Mouse (Mus musculus) midbrain, embryonic 16.5 days (tissue): ENCODE results near the gene Tnfrsf21. TPM values are rescaled to one million over a fixed set of nuclear protein-coding genes. Genes with fewer than 3 reads are reported as not detected.
A peak's percentile ranks its signal among the peaks of the same experiment; 100 is the strongest.

Experiments
- ATAC-seq: fragments of 200-750 bp; cut with Nextera tagmentation; 2 replicates; pipeline ENCODE4 v1.8.0; 2017; ENCODE audit warnings: moderate TSS enrichment
- H3K27ac ChIP-seq: fragments of 300-500 bp; sonication (generic); 2 replicates; pipeline ENCODE4 v1.5.1; 2014; ENCODE audit warnings: mild to moderate bottlenecking, low read length, mixed read lengths
- H3K27me3 ChIP-seq: fragments of 300-500 bp; sonication (generic); 2 replicates; pipeline ENCODE4 v1.6.1; 2014; ENCODE audit warnings: low read depth, low read length, mixed read lengths; ENCODE audit not compliant: control insufficient read depth, insufficient read depth
- H3K36me3 ChIP-seq: fragments of 300-500 bp; sonication (generic); 2 replicates; pipeline ENCODE4 v1.6.1; 2014; ENCODE audit warnings: mild to moderate bottlenecking, low read length, moderate library complexity, mixed read lengths; ENCODE audit not compliant: control insufficient read depth, insufficient read depth
- H3K4me1 ChIP-seq: fragments of 300-500 bp; sonication (generic); 2 replicates; pipeline ENCODE4 v1.6.1; 2014; ENCODE audit warnings: mild to moderate bottlenecking, low read length, mixed read lengths; ENCODE audit not compliant: control insufficient read depth, insufficient read depth
- H3K4me2 ChIP-seq: fragments of 300-500 bp; sonication (generic); 2 replicates; pipeline ENCODE4 v1.6.1; 2014; ENCODE audit warnings: mild to moderate bottlenecking, low read length, mixed read lengths
- H3K4me3 ChIP-seq: fragments of 300-500 bp; sonication (generic); 2 replicates; pipeline ENCODE4 v1.5.1; 2014; ENCODE audit warnings: low read depth, mild to moderate bottlenecking, low read length, moderate library complexity, mixed read lengths
- H3K9ac ChIP-seq: fragments of 300-500 bp; sonication (generic); 2 replicates; pipeline ENCODE4 v1.6.1; 2014; ENCODE audit warnings: low read depth, low read length, mixed read lengths
- H3K9me3 ChIP-seq: fragments of 300-500 bp; sonication (generic); replicated peaks from 2 replicates; pipeline ENCODE4 v1.6.1; 2014; ENCODE audit warnings: mild to moderate bottlenecking, low read length, mixed read lengths; ENCODE audit not compliant: control insufficient read depth, poor library complexity, severe bottlenecking
- WGBS: fragments of 180-500 bp; shearing (Covaris S2); extraction: QIAGEN DNeasy Blood & Tissue Kit; methylation state at CpG from one replicate; pipeline ENCODE4 v1.1.7; 2014; 5-methylcytosine and 5-hydroxymethylcytosine counted together
- polyA plus RNA-seq: library from polyadenylated mRNA; unstranded; fragments of >200 nt; fragmentation: Nextera tagmentation; extraction: Ambion mirVana; gene quantifications from 2 replicates; pipeline ENCODE4 v1.2.1, GENCODE M21; 2015

Gene Tnfrsf21
- polyA plus RNA-seq: 71.6 and 74.6 TPM in 2 replicates

DNA sequence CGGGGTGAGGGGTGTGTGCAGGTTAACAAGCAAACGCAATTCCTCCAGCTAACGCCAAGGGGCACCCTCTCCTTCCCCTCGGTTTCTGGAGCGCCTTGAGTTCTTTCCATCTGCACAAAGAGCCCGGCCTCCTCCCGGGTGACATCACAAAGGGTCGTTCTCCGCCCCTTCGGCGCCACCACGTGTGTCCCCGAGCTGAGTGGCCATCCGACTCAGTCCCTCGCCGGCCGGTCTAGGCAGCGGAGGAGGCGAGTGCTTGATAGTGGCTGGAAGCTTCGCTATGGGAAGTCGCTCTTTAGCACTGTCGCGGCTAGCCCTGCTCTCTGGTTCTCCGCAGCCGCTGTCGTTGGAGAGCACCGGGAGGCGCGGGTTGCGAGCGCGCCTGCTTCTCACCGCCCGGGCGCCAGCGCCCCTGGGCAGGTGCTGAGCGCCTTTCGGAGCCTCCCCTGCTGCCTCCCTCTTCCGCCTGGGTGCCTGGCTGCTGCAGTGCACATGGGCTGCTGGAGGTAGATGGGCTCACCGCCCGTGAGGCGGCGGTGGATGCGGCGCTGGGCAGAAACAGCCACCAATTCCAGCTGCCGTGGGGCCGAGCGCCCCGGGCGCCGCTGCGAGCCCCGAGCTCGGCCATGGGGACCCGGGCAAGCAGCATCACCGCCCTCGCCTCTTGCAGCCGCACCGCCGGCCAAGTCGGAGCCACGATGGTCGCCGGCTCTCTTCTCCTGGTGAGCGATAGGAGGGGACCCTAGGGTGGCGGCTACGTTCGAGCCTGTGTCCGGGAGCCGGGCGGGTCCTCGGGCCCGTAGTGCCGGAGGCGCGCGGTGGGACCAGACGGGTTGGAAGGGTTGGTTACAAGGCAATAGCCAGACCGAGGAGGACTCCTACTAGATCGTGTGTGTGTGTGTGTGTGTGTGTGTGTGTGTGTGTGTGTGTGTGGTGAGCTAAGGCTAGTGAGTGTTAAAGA is at the start of gene Tnfrsf21:
TSS of gene Tnfrsf21 (plus strand) at position 185 of the 961 bp plus-strand sequence.
- H3K4me3 ChIP-seq: peak within 1 kb of the TSS; percentile 99
- 0% methylated on average over 79 of the region's 80 CpGs for WGBS
- H3K27me3 ChIP-seq: no peaks in the 10 kb centered on the region
- peaks cover 16% of the 10 kb centered on the region for H3K4me1 ChIP-seq
- H3K9ac ChIP-seq: peak within 1 kb of the TSS; percentile 100
- ATAC-seq: peak; percentile 95
- H3K4me2 ChIP-seq: peak within 1 kb of the TSS; percentile 72
- H3K9me3 ChIP-seq: no peaks in the 10 kb centered on the region
- H3K36me3 ChIP-seq: 0 out of 2 replicates have a peak, but pooled peaks cover 3% of the 10 kb centered on the region
- peak within 1 kb of the TSS; percentile 97 for H3K27ac ChIP-seq

DNA sequence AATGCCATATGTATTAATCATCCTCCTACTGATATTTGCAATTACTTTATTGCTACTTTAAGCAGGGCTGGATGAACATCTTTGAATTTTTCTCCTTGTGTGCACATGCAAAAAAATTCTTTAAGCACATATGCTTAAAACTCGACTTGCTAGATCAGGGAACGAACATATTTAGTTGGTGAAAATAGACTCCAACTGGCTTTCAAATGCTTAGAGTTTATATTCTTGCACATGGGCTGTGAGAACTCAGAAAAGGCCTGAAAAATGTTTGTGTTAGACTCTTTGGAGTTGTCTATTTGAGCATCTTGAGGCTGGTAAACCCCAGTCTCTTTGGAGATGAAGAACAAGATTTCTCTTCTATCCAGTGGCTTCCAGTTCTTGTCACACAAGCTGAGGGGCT is 48.2 kb upstream of the Tnfrsf21 start:
- WGBS: 79% methylated on average over 2 of the region's 2 CpGs
- Histone ChIP-seq H3K36me3 (no peaks in the 10 kb centered on the region), H3K9ac (no peak overlapping the region), H3K4me1 (no peaks in the 10 kb centered on the region), H3K27ac (no peak overlapping the region), H3K9me3 (no peaks in the 10 kb centered on the region), H3K4me3 (no peak overlapping the region), H3K4me2 (no peak overlapping the region), H3K27me3 (no peaks in the 10 kb centered on the region)
- no peak for ATAC-seq

DNA sequence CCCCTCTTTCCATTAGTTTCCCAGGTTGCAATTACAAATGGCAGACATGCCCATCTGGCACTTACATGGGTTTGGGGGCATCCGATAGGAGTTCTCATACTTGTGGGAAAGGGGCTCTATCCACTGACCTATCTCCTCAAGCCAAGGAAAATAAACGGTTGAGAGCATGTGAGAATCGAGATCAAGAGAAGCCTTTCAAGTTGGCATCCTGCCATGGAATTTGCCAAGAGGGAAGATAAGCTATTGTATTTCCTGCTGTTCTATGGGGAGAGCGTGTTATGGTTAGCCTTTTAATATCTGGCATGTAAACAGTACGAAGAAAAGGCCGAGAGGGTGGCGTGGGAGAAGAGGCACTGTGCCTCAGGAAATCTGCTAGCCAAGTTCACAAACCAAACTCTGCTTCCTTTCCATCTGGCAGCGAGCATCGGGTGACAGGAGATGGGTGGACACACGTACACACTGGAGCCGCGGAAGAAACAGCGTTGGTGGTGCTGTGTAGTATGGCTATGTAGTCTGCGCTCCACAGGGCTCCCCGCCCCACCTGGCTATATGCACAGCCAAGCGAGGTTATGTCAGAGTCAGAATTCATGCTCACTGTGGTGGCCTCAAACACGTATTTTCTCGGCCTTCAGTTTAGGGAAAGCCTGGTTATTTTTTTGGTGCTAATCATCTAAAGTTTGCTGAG is 40.9 kb upstream of the Tnfrsf21 start:
- H3K36me3 ChIP-seq: no peaks in the 10 kb centered on the region
- no peak overlapping the region for H3K4me2 ChIP-seq
- WGBS: 80% methylated on average over 18 of the region's 18 CpGs
- H3K27ac ChIP-seq: no peak overlapping the region
- H3K9me3 ChIP-seq: no peaks in the 10 kb centered on the region
- no peaks in the 10 kb centered on the region for H3K4me1 ChIP-seq
- ATAC-seq: no peak
- H3K4me3 ChIP-seq: no peak overlapping the region
- H3K27me3 ChIP-seq: no peaks in the 10 kb centered on the region
- no peak overlapping the region for H3K9ac ChIP-seq

DNA sequence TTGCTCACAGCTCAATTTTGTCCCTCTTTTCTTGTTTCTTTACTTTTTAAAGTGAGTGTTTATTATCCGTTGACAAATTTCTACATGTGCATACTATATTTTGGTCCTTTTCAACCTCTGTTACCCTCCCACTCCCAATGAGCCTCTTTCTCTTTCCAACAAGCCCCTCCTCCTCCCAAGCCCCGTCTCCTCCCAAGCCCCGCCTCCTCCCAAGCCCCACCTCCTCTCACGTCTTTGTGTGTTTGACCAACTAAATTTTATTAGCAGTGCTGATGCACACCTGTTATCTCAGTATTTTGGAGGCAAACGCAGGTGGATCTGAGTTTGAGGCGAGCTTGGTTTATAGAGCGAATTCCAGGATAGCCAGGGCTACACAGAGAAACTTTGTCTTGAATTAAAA is 38.6 kb upstream of the Tnfrsf21 start:
- no peaks in the 10 kb centered on the region for H3K9me3 ChIP-seq
- H3K9ac ChIP-seq: no peak overlapping the region
- no peak overlapping the region for H3K4me2 ChIP-seq
- no peaks in the 10 kb centered on the region for H3K27me3 ChIP-seq
- no peaks in the 10 kb centered on the region for H3K4me1 ChIP-seq
- no peaks in the 10 kb centered on the region for H3K36me3 ChIP-seq
- no peak overlapping the region for H3K4me3 ChIP-seq
- H3K27ac ChIP-seq: no peak overlapping the region
- ATAC-seq: no peak
- 73% methylated on average over 7 of the region's 7 CpGs for WGBS

DNA sequence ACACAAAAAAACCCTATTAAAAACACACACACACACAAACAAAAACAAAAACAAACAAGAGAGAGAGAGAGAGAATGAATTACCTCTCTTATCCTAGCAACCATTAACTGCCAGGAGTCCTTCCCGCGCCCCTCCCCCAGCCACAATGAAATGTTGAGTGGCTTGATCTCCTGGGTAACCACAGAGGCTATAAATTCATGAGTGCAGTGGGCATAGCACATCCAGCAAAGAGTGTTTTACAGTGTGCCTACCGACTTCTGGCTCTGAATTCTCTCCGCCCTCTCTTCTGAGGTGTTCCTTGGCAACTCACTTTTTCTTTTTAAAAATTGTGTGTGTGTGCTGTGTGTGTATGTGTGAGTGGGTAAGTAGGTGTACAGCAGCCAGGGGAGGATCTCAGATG is 38.0 kb upstream of the Tnfrsf21 start:
- ATAC-seq: no peak
- Histone ChIP-seq H3K4me3 (no peak overlapping the region), H3K27ac (no peak overlapping the region), H3K36me3 (no peaks in the 10 kb centered on the region), H3K4me1 (no peaks in the 10 kb centered on the region), H3K9me3 (no peaks in the 10 kb centered on the region), H3K27me3 (no peaks in the 10 kb centered on the region), H3K4me2 (no peak overlapping the region), H3K9ac (no peak overlapping the region)
- WGBS: 73% methylated on average over 4 of the region's 4 CpGs

DNA sequence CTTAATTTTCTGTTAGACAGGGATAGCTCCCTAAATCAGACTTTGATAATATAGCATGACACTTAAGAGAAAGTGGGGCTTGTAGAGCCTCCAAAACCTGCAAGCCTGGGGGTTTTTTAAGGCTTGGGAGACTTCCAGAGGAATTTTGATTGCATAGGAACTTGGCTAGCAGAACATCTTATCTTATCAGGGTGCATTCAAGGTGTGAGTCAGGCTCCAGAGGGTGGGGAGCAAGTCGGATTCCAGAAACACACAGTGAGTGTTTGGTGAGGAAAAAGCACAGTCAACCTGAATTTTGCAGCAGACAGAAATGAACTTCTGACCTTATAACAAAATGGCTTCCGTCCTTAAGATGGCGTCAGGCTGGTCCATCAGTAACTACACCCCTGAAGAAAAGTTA is 34.5 kb upstream of the Tnfrsf21 start:
- Histone ChIP-seq H3K4me1 (no peaks in the 10 kb centered on the region), H3K9me3 (no peaks in the 10 kb centered on the region), H3K4me3 (no peak overlapping the region), H3K9ac (no peak overlapping the region), H3K4me2 (no peak overlapping the region), H3K27me3 (no peaks in the 10 kb centered on the region), H3K27ac (no peak overlapping the region), H3K36me3 (no peaks in the 10 kb centered on the region)
- 90% methylated on average over 3 of the region's 3 CpGs for WGBS
- no peak for ATAC-seq

DNA sequence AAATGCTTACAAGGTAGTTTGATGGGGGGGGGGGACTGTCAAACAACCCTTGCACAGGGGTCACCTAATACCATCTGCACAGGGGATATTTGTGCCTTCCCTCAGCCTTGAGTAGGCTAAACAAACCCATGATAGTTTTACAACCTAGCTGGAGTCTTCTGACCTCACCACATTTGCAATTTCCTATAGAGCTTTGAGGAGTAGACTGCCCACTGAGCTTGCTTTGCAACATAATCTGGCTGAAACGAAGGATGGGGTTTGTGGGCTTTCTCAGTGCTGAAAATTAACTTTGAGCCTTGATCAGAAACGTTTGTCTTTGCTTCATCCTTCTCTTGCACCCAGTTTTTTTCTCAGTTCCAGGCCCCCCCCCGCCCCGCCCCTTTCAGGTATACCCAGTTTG is 33.8 kb upstream of the Tnfrsf21 start:
- Histone ChIP-seq H3K36me3 (no peaks in the 10 kb centered on the region), H3K9ac (no peak overlapping the region), H3K4me1 (no peaks in the 10 kb centered on the region), H3K4me3 (no peak overlapping the region), H3K27me3 (no peaks in the 10 kb centered on the region), H3K4me2 (no peak overlapping the region), H3K9me3 (no peaks in the 10 kb centered on the region), H3K27ac (no peak overlapping the region)
- no peak for ATAC-seq
- WGBS: 50% methylated on average over 4 of the region's 4 CpGs

DNA sequence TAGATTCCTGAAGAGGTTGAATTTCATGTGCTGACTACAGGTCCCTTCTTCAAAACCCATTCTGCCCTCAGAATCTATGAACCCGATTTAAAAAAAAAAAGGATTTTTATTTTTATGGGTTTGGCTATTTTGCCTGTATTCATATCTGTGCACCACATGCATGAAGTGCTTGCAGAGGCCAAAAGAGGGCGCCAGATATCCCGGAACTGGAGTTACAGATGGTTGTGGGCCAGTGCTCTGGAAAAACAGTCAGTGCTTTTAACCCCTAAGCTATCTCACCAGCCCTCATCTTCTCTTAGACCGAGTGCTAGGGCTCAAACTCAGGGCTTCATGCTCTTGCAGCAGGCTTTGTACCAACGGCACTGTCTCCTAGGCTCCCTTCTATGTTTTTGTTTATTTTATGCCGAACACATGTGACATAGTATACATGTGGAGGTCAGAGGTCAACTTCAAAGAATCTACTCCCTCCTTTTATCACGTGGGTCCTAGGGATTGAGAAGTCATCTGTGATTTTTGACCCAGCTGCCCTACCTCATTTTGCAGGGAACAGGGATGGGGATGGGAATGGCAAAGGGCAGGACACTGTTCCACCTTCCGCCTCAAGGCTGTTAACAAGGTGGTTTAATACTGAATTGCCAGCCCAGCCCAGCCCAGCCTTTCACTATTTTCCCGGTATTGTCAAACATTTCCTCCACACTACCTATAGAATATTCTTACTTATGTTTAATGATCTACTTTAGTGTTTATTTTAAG is 30.3 kb upstream of the Tnfrsf21 start:
- no peak overlapping the region for H3K27ac ChIP-seq
- no peak overlapping the region for H3K9ac ChIP-seq
- ATAC-seq: no peak
- no peaks in the 10 kb centered on the region for H3K4me1 ChIP-seq
- WGBS: 61% methylated on average over 9 of the region's 9 CpGs
- no peak overlapping the region for H3K4me2 ChIP-seq
- H3K9me3 ChIP-seq: no peaks in the 10 kb centered on the region
- no peak overlapping the region for H3K4me3 ChIP-seq
- H3K36me3 ChIP-seq: no peaks in the 10 kb centered on the region
- H3K27me3 ChIP-seq: no peaks in the 10 kb centered on the region
